Mouse (Mus musculus): ENCODE results near the gene Lrrc32. TPM values are rescaled to one million over a fixed set of nuclear protein-coding genes. Genes with fewer than 3 reads are reported as not detected.

Gene Lrrc32
- total and polyA plus RNA-seq, 2 experiments from 2014 or later = 4.7 to 9.1 TPM

DNA sequence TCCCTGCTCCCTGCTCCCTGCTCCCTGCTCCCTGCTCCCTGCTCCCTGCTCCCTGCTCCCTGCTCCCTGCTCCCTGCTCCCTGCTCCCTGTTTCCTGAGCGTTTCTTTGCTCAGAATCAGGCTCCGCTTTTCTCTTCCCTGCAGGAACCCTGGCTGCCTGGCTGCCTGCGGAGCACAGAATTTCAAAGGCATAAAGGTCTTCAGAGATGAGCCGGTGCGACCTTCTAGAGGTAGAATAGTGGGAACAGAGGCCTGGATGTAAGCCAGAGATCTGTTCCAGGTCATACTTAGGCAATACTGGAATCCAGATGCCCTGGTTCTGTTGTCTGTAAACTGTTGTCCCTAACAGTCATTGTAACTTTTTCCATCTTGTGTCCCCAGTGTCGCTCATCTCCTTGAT, 35.3 kb downstream of the Lrrc32 start:
- 26% methylated on average over 6 of the region's 6 CpGs for WGBS

DNA sequence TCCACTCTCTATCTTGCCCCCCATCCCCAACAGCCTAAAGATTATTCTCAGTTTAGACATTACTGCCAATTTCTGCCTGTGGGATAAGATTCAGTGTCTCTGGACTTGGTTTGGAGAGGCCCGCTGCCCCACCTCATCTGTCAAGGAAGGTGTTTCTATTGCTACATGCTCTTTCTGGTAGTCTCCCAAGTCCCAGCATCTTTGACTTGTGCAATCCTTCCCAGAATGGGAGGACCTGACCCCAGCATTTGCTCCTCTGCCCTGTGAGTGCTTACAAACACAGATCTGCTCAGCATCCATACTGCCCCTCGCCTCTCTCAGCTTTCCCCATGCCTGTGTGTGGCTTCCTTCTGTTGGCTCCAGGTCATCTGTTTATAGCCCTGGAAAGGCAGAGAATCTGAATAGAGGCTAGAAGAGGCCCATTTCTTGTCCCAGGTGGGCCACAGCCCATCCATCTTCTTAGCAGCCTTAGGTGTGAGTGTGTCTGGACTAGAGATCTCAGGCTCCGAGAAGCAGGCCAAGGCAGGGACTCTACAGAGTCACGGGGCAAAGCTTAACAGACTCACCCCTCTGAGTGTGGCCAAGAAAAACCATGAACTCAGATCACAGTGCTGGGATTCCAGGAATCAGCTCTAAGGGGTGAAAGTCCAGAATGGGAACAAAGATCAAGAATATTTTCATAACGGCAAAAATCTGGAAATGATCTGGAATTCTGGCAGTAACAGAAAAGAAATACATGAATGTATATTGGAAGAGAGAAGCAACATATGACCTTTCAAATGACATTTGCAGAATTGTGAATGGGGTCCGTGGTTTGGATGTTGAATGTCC, 36.0 kb downstream of the Lrrc32 start:
- peaks cover 17% of the 10 kb centered on the region for H3K4me1 ChIP-seq (ENCODE audit: insufficient read depth, low read length)
- no peak for ATAC-seq
- no peak overlapping the region for H3K9ac ChIP-seq (replicated peaks; ENCODE audit: low read length)
- WGBS = 86% methylated on average over 6 of the region's 6 CpGs
- no peaks in the 10 kb centered on the region for H3K9me3 ChIP-seq (ENCODE audit: low read length)
- H3K27me3 ChIP-seq (ENCODE audit: insufficient read depth, low read length) = no peaks in the 10 kb centered on the region
- H3K4me2 ChIP-seq (ENCODE audit: low read depth, low read length) = no peak overlapping the region
- no peaks in the 10 kb centered on the region for H3K36me3 ChIP-seq (ENCODE audit: insufficient read depth, low read length)
- H3K27ac ChIP-seq = no peak overlapping the region
- no peak for DNase-seq (ENCODE audit: low spot score)
- H3K4me3 ChIP-seq (ENCODE audit: low read length) = no peak overlapping the region
- TF ChIP-seq CTCF (IDR thresholded peaks at IDR 0.05; ENCODE audit: low read depth) = no peak

More for the DNA sequence above, 35.3 kb downstream of the Lrrc32 start:
- H3K4me3 ChIP-seq (ENCODE audit: low read length) = no peak overlapping the region
- no peaks in the 10 kb centered on the region for H3K36me3 ChIP-seq (ENCODE audit: insufficient read depth, low read length)
- H3K27me3 ChIP-seq (ENCODE audit: insufficient read depth, low read length) = no peaks in the 10 kb centered on the region
- H3K9ac ChIP-seq (replicated peaks; ENCODE audit: low read length) = no peak overlapping the region
- DNase-seq (ENCODE audit: low spot score) (no peak), ATAC-seq (no peak)
- no peak overlapping the region for H3K4me2 ChIP-seq (ENCODE audit: low read depth, low read length)
- H3K27ac ChIP-seq = peak overlapping the region; percentile 17; the same call in 1 of the 2 replicates
- no peak for TF ChIP-seq CTCF (IDR thresholded peaks at IDR 0.05; ENCODE audit: low read depth)
- no peaks in the 10 kb centered on the region for H3K9me3 ChIP-seq (ENCODE audit: low read length)
- H3K4me1 ChIP-seq (ENCODE audit: insufficient read depth, low read length) = peaks cover 17% of the 10 kb centered on the region

DNA sequence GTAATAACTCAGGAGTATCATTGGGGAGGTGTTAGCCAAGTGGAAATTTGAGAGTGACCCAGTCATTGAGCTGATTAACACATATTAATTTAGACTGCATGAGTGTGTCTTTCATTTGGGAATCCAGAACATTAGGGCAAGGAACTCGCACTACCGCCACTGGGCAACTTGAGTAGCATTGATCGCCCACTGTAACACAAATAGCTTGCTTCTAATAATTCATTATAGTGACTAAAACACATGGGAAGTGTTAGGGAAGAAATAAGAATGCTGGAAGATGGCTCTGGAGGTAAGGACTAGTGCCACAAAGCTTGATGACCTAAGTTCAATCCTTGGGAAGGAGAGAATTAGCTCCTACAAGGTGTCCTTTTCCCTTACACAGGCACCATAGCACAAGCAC, 38.0 kb downstream of the Lrrc32 start:
- Histone ChIP-seq H3K36me3 (ENCODE audit: insufficient read depth, low read length) (no peaks in the 10 kb centered on the region), H3K9me3 (ENCODE audit: low read length) (no peaks in the 10 kb centered on the region), H3K9ac (replicated peaks; ENCODE audit: low read length) (no peak overlapping the region), H3K4me2 (ENCODE audit: low read depth, low read length) (no peak overlapping the region), H3K4me3 (ENCODE audit: low read length) (no peak overlapping the region), H3K4me1 (ENCODE audit: insufficient read depth, low read length) (peaks cover 17% of the 10 kb centered on the region), H3K27ac (no peak overlapping the region), H3K27me3 (ENCODE audit: insufficient read depth, low read length) (no peaks in the 10 kb centered on the region)
- no peak for TF ChIP-seq CTCF (IDR thresholded peaks at IDR 0.05; ENCODE audit: low read depth)
- 85% methylated on average over 3 of the region's 3 CpGs for WGBS
- DNase-seq (ENCODE audit: low spot score) (no peak), ATAC-seq (no peak)

DNA sequence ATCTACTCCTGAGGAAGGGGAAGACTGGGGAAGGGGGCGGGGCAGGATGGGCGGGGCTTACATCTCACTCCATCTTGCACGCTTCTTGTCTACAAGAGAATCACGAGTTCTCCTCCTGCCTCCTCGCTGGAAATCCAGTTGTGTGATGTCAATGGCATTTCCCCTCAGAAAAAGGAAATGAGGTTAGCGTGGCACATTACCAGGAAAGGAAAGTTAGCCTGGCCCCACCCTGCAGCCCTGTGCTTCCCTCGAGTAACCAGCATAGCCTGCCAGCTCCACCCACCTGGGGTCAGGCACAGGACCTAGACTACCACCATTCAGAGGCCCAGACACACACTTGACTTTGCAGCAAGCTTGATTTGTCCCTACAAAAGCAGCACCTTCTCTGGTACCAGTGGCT, 42.5 kb downstream of the Lrrc32 start:
- no peak overlapping the region for H3K4me3 ChIP-seq (ENCODE audit: low read length)

DNA sequence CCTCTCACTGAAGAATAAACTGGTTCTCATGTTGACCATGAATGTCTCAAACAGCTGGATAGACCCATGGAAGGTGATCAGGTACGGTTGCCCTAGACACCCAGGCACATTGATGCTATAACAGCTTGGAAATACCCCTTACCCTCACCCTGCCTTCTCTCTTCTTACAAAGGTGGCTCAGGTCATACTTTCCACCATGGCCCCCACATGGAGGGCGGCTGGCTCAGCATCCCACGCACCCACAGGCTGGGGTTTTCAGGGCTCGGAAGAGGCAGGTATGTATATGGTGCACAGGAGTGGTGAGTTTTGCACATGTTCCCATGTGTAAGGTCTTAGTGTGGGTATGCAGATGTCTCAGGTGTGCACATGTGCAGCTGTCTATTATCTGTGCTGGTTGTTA, 43.9 kb downstream of the Lrrc32 start:
- H3K27ac ChIP-seq = no peak overlapping the region
- no peak for ATAC-seq
- no peaks in the 10 kb centered on the region for H3K36me3 ChIP-seq (ENCODE audit: insufficient read depth, low read length)
- TF ChIP-seq CTCF (IDR thresholded peaks at IDR 0.05; ENCODE audit: low read depth) = no peak
- no peak overlapping the region for H3K4me2 ChIP-seq (ENCODE audit: low read depth, low read length)
- H3K4me3 ChIP-seq (ENCODE audit: low read length) = no peak overlapping the region
- 93% methylated on average over 4 of the region's 4 CpGs for WGBS
- no peak for DNase-seq (ENCODE audit: low spot score)
- H3K4me1 ChIP-seq (ENCODE audit: insufficient read depth, low read length) = 0 out of 2 replicates have a peak, but pooled peaks cover 2% of the 10 kb centered on the region
- no peak overlapping the region for H3K9ac ChIP-seq (replicated peaks; ENCODE audit: low read length)
- no peaks in the 10 kb centered on the region for H3K9me3 ChIP-seq (ENCODE audit: low read length)
- no peaks in the 10 kb centered on the region for H3K27me3 ChIP-seq (ENCODE audit: insufficient read depth, low read length)

More for the DNA sequence above, 42.5 kb downstream of the Lrrc32 start:
- Histone ChIP-seq H3K27me3 (ENCODE audit: insufficient read depth, low read length) (no peaks in the 10 kb centered on the region), H3K4me1 (ENCODE audit: insufficient read depth, low read length) (no peaks in the 10 kb centered on the region), H3K9ac (replicated peaks; ENCODE audit: low read length) (no peak overlapping the region), H3K4me2 (ENCODE audit: low read depth, low read length) (no peak overlapping the region), H3K27ac (no peak overlapping the region), H3K9me3 (ENCODE audit: low read length) (no peaks in the 10 kb centered on the region), H3K36me3 (ENCODE audit: insufficient read depth, low read length) (no peaks in the 10 kb centered on the region)
- ATAC-seq (no peak), DNase-seq (ENCODE audit: low spot score) (no peak)
- no peak for TF ChIP-seq CTCF (IDR thresholded peaks at IDR 0.05; ENCODE audit: low read depth)
- WGBS = 76% methylated on average over 7 of the region's 7 CpGs

DNA sequence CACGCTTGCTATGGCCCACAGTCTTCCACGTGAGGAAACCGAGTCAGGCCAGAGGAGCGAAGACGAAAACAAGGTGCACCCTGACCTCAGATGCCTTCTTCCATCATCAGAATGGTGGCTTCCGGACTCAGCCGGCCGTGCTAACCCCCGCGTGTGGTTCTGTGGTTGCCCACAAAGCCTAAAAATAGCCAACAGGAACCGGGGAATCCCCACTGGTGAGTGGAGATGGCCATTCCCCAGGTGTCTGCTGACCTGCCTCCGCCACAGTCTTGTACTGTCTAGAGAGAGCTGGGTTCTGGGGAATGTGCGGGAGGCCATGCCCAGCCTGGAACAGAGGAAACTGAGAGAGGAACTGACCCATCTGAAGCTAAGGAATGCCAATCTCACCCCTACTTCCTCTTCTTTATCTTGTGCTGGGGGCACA, 45.4 kb downstream of the Lrrc32 start:
- Histone ChIP-seq H3K9ac (replicated peaks; ENCODE audit: low read length) (no peak overlapping the region), H3K36me3 (ENCODE audit: insufficient read depth, low read length) (no peaks in the 10 kb centered on the region), H3K4me1 (ENCODE audit: insufficient read depth, low read length) (0 out of 2 replicates have a peak, but pooled peaks cover 2% of the 10 kb centered on the region), H3K4me2 (ENCODE audit: low read depth, low read length) (no peak overlapping the region), H3K27me3 (ENCODE audit: insufficient read depth, low read length) (no peaks in the 10 kb centered on the region), H3K27ac (no peak overlapping the region), H3K4me3 (ENCODE audit: low read length) (no peak overlapping the region), H3K9me3 (ENCODE audit: low read length) (no peaks in the 10 kb centered on the region)
- WGBS = 95% methylated on average over 13 of the region's 13 CpGs
- DNase-seq (ENCODE audit: low spot score) (no peak), ATAC-seq (no peak)
- TF ChIP-seq CTCF (IDR thresholded peaks at IDR 0.05; ENCODE audit: low read depth) = no peak

DNA sequence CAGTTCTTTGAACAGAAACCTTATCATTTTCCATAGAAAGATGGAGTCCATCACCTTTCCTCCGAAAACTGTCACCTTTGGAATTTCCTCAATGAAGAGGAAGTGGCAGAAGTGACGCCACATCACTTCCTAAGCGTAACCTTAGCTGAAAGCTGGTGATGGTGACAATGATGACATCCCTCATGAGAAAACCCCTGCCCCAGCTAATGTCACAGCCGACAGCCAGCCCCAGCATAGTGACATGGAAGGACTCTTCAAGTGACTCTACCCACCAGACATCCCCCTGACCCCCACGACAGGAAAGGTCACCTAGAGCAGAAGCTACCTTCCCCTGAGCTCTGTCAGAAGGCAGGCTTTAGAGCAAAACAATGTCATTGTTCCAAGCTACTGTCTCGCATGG, 46.1 kb downstream of the Lrrc32 start:
- Histone ChIP-seq H3K9ac (replicated peaks; ENCODE audit: low read length) (no peak overlapping the region), H3K27ac (no peak overlapping the region), H3K27me3 (ENCODE audit: insufficient read depth, low read length) (no peaks in the 10 kb centered on the region), H3K4me1 (ENCODE audit: insufficient read depth, low read length) (0 out of 2 replicates have a peak, but pooled peaks cover 2% of the 10 kb centered on the region), H3K9me3 (ENCODE audit: low read length) (no peaks in the 10 kb centered on the region), H3K36me3 (ENCODE audit: insufficient read depth, low read length) (no peaks in the 10 kb centered on the region), H3K4me3 (ENCODE audit: low read length) (no peak overlapping the region), H3K4me2 (ENCODE audit: low read depth, low read length) (no peak overlapping the region)
- WGBS = 91% methylated on average over 6 of the region's 6 CpGs
- DNase-seq (ENCODE audit: low spot score) (no peak), ATAC-seq (no peak)
- no peak for TF ChIP-seq CTCF (IDR thresholded peaks at IDR 0.05; ENCODE audit: low read depth)

Data from hindbrain, postnatal 0 days (tissue).